Mouse (Mus musculus) megakaryocyte-erythroid progenitor cell, adult 5 weeks (primary cell): Measurements from ENCODE around the gene Sept1. TPM values are rescaled to one million over a fixed set of nuclear protein-coding genes. Genes with fewer than 3 reads are reported as not detected.

Experiments
- polyA plus RNA-seq: library from polyadenylated mRNA; stranded (reverse); fragments of >175 nt; gene quantifications from 2 replicates; pipeline ENCODE4 v1.2.3, GENCODE M21; 2012

Gene Sept1
- 148 and 225 TPM in 2 replicates for polyA plus RNA-seq

GRCm38 (mm10) chr7:127232622-127233367 lies at the start of gene Sept1, which contains the start of gene Zfp553:
TSS of gene Sept1 (minus strand) at chr7:127233130.
TSS of gene Zfp553 (plus strand) at chr7:127233061.

GRCm38 (mm10) chr7:127273925-127274789 lies 41.2 kb upstream of the Sept1 start, which contains the start of gene Sephs2:
TSS of gene Sephs2 (minus strand) at chr7:127274055.

GRCm38 (mm10) chr7:127260309-127261111 lies 27.6 kb upstream of the Sept1 start, which contains the start of gene Dctpp1:
TSS of gene Dctpp1 (minus strand) at chr7:127260709.

GRCm38 (mm10) chr7:127243870-127244657 lies 11.1 kb upstream of the Sept1 start, which contains the start of gene Zfp771:
TSS of gene Zfp771 (plus strand) at chr7:127244274.

GRCm38 (mm10) chr7:127208553-127209438 lies 24.1 kb downstream of the Sept1 start, which contains the start of gene Mylpf:
TSS of gene Mylpf (plus strand) at chr7:127208890.

GRCm38 (mm10) chr7:127208295-127208552 lies 24.7 kb downstream of the Sept1 start, which contains the start of gene Tbc1d10b:
TSS of gene Tbc1d10b (minus strand) at chr7:127208468.

GRCm38 (mm10) chr7:127195544-127196295 lies 37.2 kb downstream of the Sept1 start, which contains the start of gene Cd2bp2:
TSS of gene Cd2bp2 (minus strand) at chr7:127196050.

Other genes with a start within 250 kb of the Sept1 start
- gene Mvp, start 218.5 kb downstream of the Sept1 start, polyA plus RNA-seq: 25.1 and 28.0 TPM in 2 replicates
- 9.4 TPM in 1 of 2 replicates, not detected in the other for gene Pagr1b, start 216.6 kb downstream of the Sept1 start, polyA plus RNA-seq
- gene Pagr1a, start 215.8 kb downstream of the Sept1 start, polyA plus RNA-seq: 67.0 and 68.3 TPM in 2 replicates
- gene Gm42742, start 212.0 kb downstream of the Sept1 start, polyA plus RNA-seq: 146 and 149 TPM in 2 replicates
- gene Prrt2, start 211.9 kb downstream of the Sept1 start, polyA plus RNA-seq: 0.61 and 0.66 TPM in 2 replicates
- 845 and 941 TPM in 2 replicates for gene Maz, start 206.1 kb downstream of the Sept1 start, polyA plus RNA-seq
- gene Kif22, start 190.7 kb downstream of the Sept1 start, polyA plus RNA-seq: 29.9 and 30.8 TPM in 2 replicates
- gene Zg16, start 145.8 kb downstream of the Sept1 start, polyA plus RNA-seq: 0.86 and 0.89 TPM in 2 replicates
- 106 and 120 TPM in 2 replicates for gene AI467606, start 141.8 kb downstream of the Sept1 start, polyA plus RNA-seq
- 1.9 and 3.5 TPM in 2 replicates for gene Qprt, start 110.9 kb downstream of the Sept1 start, polyA plus RNA-seq
- 137 and 157 TPM in 2 replicates for gene Spn, start 95.3 kb downstream of the Sept1 start, polyA plus RNA-seq
- gene Cd2bp2, start 37.1 kb downstream of the Sept1 start, polyA plus RNA-seq: 56.3 and 72.8 TPM in 2 replicates
- 65.6 and 68.1 TPM in 2 replicates for gene Tbc1d10b, start 24.7 kb downstream of the Sept1 start, polyA plus RNA-seq
- gene Mylpf, start 24.2 kb downstream of the Sept1 start, polyA plus RNA-seq: 1.6 and 3.1 TPM in 2 replicates
- gene Zfp553, start 69 bp downstream of the Sept1 start, polyA plus RNA-seq: 21.1 and 24.7 TPM in 2 replicates
- 82.3 and 89.5 TPM in 2 replicates for gene Zfp771, start 11.1 kb upstream of the Sept1 start, polyA plus RNA-seq
- 154 and 169 TPM in 2 replicates for gene Dctpp1, start 27.6 kb upstream of the Sept1 start, polyA plus RNA-seq
- gene Sephs2, start 40.9 kb upstream of the Sept1 start, polyA plus RNA-seq: 27.0 and 35.1 TPM in 2 replicates
- 25.1 and 29.6 TPM in 2 replicates for gene Itgal, start 63.1 kb upstream of the Sept1 start, polyA plus RNA-seq
- 29.2 and 33.9 TPM in 2 replicates for gene Zfp768, start 112.5 kb upstream of the Sept1 start, polyA plus RNA-seq
- gene Zfp747, start 142.9 kb upstream of the Sept1 start, polyA plus RNA-seq: 5.6 and 7.2 TPM in 2 replicates
- 0.43 and 0.74 TPM in 2 replicates for gene 9130019O22Rik, start 154.0 kb upstream of the Sept1 start, polyA plus RNA-seq
- 8.6 and 11.3 TPM in 2 replicates for gene E430018J23Rik, start 160.5 kb upstream of the Sept1 start, polyA plus RNA-seq
- 1.5 and 1.8 TPM in 2 replicates for gene Zfp764, start 173.7 kb upstream of the Sept1 start, polyA plus RNA-seq
- 11.3 and 11.9 TPM in 2 replicates for gene Zfp688, start 188.9 kb upstream of the Sept1 start, polyA plus RNA-seq
- gene Zfp689, start 216.0 kb upstream of the Sept1 start, polyA plus RNA-seq: 11.6 and 13.2 TPM in 2 replicates
- 92.8 and 98.3 TPM in 2 replicates for gene Prr14, start 226.5 kb upstream of the Sept1 start, polyA plus RNA-seq
- 625 and 719 TPM in 2 replicates for gene Fbrs, start 246.1 kb upstream of the Sept1 start, polyA plus RNA-seq